Mouse (Mus musculus): Measurements from ENCODE around the gene Iqca. TPM values are rescaled to one million over a fixed set of nuclear protein-coding genes. Genes with fewer than 3 reads are reported as not detected.

Iqca gene
- polyA plus RNA-seq (2014; fragmentation: Nextera tagmentation; extraction: Ambion mirVana), result 1.0 and 1.1 TPM in 2 replicates

DNA sequence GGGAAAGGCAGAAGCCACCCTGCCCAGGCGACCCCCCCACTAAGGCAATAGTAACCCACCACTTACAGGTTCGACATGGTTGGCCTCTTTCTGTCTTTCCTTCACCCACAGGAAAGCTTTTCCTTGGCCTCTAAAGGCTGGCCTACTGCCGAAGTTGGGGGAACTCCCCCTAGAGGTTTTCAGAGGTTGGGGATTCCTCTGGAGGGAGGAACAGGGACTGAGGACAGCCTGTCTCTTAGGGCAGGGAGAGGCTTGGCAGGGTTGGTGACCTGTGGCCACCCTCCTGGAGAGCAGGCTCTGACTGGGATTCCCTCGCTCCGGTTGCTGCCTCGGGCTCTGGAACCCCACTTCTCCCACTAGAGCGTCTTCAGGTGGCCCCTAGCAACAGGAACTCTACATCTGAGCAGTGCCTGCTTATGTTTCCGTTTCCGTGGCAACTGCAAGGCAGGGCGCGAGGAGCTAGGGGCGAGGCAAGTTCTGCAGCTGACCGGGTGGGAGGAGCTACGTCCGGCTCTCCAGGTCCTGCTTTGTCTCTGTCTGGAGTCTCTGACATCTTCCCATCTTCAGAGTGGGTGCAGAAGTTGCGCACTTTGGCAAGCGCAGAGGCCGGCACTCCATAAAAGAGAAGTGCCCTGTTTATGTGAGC is at the start of gene Iqca:
Gene Iqca (minus strand): TSS at position 303 of the 646 bp plus-strand sequence.
- no peak within 1 kb of the TSS for H3K27ac ChIP-seq (ENCODE audit: low read depth, low read length)
- H3K4me2 ChIP-seq (replicated peaks; ENCODE audit: low read depth, low read length), result peak within 1 kb of the TSS; percentile 28
- ATAC-seq (ENCODE audit: low FRiP score) (peak; percentile 94), DNase-seq (ENCODE audit: low spot score) (peak; percentile 88)
- peaks cover 8% of the 10 kb centered on the region for H3K4me1 ChIP-seq (replicated peaks; ENCODE audit: control insufficient read depth, insufficient read depth, low read length)
- no peaks in the 10 kb centered on the region for H3K27me3 ChIP-seq (ENCODE audit: control insufficient read depth, insufficient read depth, low read length)
- no peak within 1 kb of the TSS for H3K4me3 ChIP-seq (ENCODE audit: low read depth, low read length)
- H3K9me3 ChIP-seq (ENCODE audit: control insufficient read depth, low read length), result no peaks in the 10 kb centered on the region
- H3K9ac ChIP-seq (ENCODE audit: low read depth, low read length), result no peak within 1 kb of the TSS; the same call in 1 of the 2 replicates
- H3K36me3 ChIP-seq (ENCODE audit: control insufficient read depth, insufficient read depth, low read length), result no peaks in the 10 kb centered on the region
- WGBS, result 2% methylated on average over 18 of the region's 18 CpGs

DNA sequence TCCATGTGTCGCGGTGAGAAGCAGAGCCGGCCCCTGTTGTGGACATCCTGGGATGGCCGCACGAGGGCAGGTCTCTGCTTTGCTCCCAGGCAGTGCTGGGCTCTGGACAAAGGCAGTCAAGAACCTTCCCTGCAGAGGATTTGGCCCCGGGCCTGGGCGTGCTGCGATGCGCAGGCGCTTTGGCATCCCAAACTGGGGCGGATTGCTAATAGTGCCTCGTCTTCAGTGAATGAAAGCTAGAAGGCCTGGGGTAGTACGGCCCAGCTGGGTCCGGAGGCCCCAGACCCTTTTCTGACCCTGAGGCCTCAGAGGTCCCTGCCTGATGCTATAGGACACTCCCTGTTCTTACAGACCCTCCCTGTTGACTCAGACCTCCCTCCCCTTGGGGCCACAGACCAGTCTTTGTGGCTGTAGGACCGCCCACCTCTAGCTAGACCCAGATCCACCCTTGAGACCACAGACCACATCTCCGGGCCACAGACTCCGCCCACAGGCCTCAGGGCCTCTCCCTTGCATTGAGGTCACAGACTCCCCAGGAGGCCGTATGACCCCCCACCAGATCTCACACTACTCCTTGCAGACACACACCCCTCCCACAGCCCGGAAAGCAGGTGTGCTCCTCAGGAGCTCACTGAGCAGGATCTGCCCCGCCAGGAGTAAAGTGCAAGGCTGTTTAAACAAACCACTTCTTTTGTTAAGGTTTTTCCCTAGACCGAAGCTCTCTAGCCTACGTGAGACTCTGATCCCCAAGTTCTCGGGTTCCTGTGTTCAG is 49.2 kb upstream of the Iqca start:
- Histone ChIP-seq H3K27ac (ENCODE audit: low read depth, low read length) (no peak overlapping the region), H3K9ac (ENCODE audit: low read depth, low read length) (peak overlapping the region; percentile 13; the same call in 1 of the 2 replicates), H3K36me3 (ENCODE audit: control insufficient read depth, insufficient read depth, low read length) (no peaks in the 10 kb centered on the region), H3K4me3 (ENCODE audit: low read depth, low read length) (no peak overlapping the region), H3K9me3 (ENCODE audit: control insufficient read depth, low read length) (no peaks in the 10 kb centered on the region), H3K4me1 (replicated peaks; ENCODE audit: control insufficient read depth, insufficient read depth, low read length) (peaks cover 18% of the 10 kb centered on the region), H3K4me2 (replicated peaks; ENCODE audit: low read depth, low read length) (peak overlapping the region; percentile 28), H3K27me3 (ENCODE audit: control insufficient read depth, insufficient read depth, low read length) (peaks cover 2% of the 10 kb centered on the region; the same call in 1 of the 2 replicates)
- DNase-seq (ENCODE audit: low spot score) (peak; percentile 72), ATAC-seq (ENCODE audit: low FRiP score) (peak; percentile 55)
- WGBS, result 4% methylated on average over 23 of the region's 23 CpGs

DNA sequence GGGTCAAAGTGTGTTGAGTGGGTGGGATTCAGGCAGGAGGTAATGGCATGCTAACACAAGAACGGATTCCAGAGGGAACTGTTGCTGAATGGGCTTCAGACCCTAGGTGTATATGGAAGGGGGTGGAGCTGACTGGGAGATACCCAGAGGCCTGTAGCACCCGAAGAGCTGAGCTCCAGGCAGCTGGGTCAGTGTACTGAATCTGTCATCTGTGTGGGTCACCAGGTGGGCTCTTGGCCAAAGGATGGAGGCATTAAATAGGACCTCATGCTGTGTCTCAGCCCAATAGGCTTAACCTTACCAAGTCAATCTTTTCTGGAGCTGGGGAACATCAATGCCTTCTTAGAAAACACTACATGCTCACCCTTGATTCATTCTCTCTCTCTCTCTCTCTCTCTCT is 48.5 kb upstream of the Iqca start:
- H3K4me1 ChIP-seq (replicated peaks; ENCODE audit: control insufficient read depth, insufficient read depth, low read length), result peaks cover 14% of the 10 kb centered on the region

DNA sequence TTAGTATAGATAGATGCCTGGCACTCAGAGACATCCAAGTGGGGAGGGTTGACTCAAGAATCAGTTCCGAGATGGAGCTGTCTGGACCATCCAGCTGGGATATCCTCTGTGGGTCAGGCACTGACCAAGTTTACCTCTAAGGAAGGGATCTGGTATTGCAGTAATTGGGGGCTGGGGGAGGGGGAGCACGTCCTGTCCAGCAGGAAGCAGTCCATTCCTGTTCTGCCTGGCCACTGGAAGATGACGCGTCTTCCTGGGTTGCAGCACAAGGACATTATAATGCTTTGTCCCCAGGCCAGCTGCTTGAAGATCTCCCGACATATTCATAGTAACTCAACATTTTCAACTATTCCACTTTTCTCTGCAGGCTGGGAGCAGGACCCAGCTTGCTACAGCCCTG is 48.0 kb upstream of the Iqca start:
- H3K4me3 ChIP-seq (ENCODE audit: low read depth, low read length), result no peak overlapping the region
- 77% methylated on average over 5 of the region's 5 CpGs for WGBS
- H3K36me3 ChIP-seq (ENCODE audit: control insufficient read depth, insufficient read depth, low read length), result no peaks in the 10 kb centered on the region
- H3K27me3 ChIP-seq (ENCODE audit: control insufficient read depth, insufficient read depth, low read length), result peaks cover 2% of the 10 kb centered on the region; the same call in 1 of the 2 replicates
- ATAC-seq (ENCODE audit: low FRiP score), result no peak
- H3K4me1 ChIP-seq (replicated peaks; ENCODE audit: control insufficient read depth, insufficient read depth, low read length), result peaks cover 12% of the 10 kb centered on the region
- no peak for DNase-seq (ENCODE audit: low spot score)
- no peak overlapping the region for H3K4me2 ChIP-seq (replicated peaks; ENCODE audit: low read depth, low read length)
- H3K27ac ChIP-seq (ENCODE audit: low read depth, low read length), result no peak overlapping the region
- no peaks in the 10 kb centered on the region for H3K9me3 ChIP-seq (ENCODE audit: control insufficient read depth, low read length)
- no peak overlapping the region for H3K9ac ChIP-seq (ENCODE audit: low read depth, low read length)

More for the DNA sequence above, 48.5 kb upstream of the Iqca start:
- H3K27ac ChIP-seq (ENCODE audit: low read depth, low read length), result no peak overlapping the region
- no peak overlapping the region for H3K4me3 ChIP-seq (ENCODE audit: low read depth, low read length)
- H3K9ac ChIP-seq (ENCODE audit: low read depth, low read length), result no peak overlapping the region
- H3K36me3 ChIP-seq (ENCODE audit: control insufficient read depth, insufficient read depth, low read length), result no peaks in the 10 kb centered on the region
- ATAC-seq (ENCODE audit: low FRiP score), result no peak
- H3K4me2 ChIP-seq (replicated peaks; ENCODE audit: low read depth, low read length), result peak overlapping the region; percentile 6; the same call in 1 of the 2 replicates
- H3K27me3 ChIP-seq (ENCODE audit: control insufficient read depth, insufficient read depth, low read length), result peaks cover 2% of the 10 kb centered on the region; the same call in 1 of the 2 replicates
- no peaks in the 10 kb centered on the region for H3K9me3 ChIP-seq (ENCODE audit: control insufficient read depth, low read length)
- WGBS, result 55% methylated on average over 2 of the region's 2 CpGs
- DNase-seq (ENCODE audit: low spot score), result no peak

DNA sequence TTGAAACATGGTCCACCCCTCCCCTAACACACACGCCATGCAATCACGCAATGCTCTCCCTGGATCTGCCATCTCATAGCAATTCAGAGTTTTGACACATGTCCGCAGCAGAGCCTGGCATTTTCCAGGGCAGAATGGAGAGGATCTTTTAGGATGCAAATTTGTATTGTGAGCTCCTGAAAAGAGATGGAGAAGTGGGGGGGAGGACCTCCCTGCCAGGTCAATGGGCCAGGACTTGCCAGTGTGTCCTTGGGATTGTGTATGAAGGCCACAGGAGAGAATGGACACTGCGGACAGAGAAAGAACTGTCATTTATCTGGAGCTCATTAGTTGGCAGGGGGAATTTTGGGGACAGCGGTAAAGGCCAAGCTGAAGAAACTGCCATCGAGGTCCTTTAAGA is 35.8 kb upstream of the Iqca start:
- Histone ChIP-seq H3K4me3 (ENCODE audit: low read depth, low read length) (no peak overlapping the region), H3K27ac (ENCODE audit: low read depth, low read length) (no peak overlapping the region), H3K9ac (ENCODE audit: low read depth, low read length) (no peak overlapping the region), H3K36me3 (ENCODE audit: control insufficient read depth, insufficient read depth, low read length) (no peaks in the 10 kb centered on the region), H3K9me3 (ENCODE audit: control insufficient read depth, low read length) (no peaks in the 10 kb centered on the region; the same call in 1 of the 2 replicates), H3K4me2 (replicated peaks; ENCODE audit: low read depth, low read length) (no peak overlapping the region), H3K27me3 (ENCODE audit: control insufficient read depth, insufficient read depth, low read length) (no peaks in the 10 kb centered on the region), H3K4me1 (replicated peaks; ENCODE audit: control insufficient read depth, insufficient read depth, low read length) (0 out of 2 replicates have a peak, but pooled peaks cover 2% of the 10 kb centered on the region)
- ATAC-seq (ENCODE audit: low FRiP score) (no peak), DNase-seq (ENCODE audit: low spot score) (no peak)
- 34% methylated on average over 6 of the region's 6 CpGs for WGBS

DNA sequence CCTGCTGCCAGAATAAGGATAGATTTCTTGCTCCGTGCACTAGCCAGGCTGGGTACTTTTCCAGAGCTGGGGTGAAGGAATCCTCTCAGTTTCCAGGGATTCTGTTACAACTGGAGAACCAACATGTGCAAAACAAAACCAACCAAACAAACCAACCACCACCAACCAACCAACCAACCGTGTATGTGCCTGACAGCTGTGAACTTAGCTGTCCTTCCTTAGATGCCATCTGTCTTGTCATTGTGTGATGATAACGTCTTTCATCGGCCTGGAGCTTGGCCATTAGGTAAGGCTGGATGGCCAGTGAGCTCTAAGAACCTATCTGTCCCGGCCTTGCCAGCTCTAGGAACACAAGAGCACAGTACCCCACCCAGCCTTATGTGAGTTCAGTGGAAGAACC is 33.7 kb upstream of the Iqca start:
- Histone ChIP-seq H3K9ac (ENCODE audit: low read depth, low read length) (no peak overlapping the region), H3K9me3 (ENCODE audit: control insufficient read depth, low read length) (no peaks in the 10 kb centered on the region; the same call in 1 of the 2 replicates), H3K27ac (ENCODE audit: low read depth, low read length) (no peak overlapping the region), H3K4me3 (ENCODE audit: low read depth, low read length) (no peak overlapping the region), H3K4me1 (replicated peaks; ENCODE audit: control insufficient read depth, insufficient read depth, low read length) (0 out of 2 replicates have a peak, but pooled peaks cover 2% of the 10 kb centered on the region), H3K4me2 (replicated peaks; ENCODE audit: low read depth, low read length) (no peak overlapping the region), H3K27me3 (ENCODE audit: control insufficient read depth, insufficient read depth, low read length) (no peaks in the 10 kb centered on the region), H3K36me3 (ENCODE audit: control insufficient read depth, insufficient read depth, low read length) (no peaks in the 10 kb centered on the region)
- ATAC-seq (ENCODE audit: low FRiP score) (no peak), DNase-seq (ENCODE audit: low spot score) (no peak)
- WGBS, result 88% methylated on average over 5 of the region's 5 CpGs

DNA sequence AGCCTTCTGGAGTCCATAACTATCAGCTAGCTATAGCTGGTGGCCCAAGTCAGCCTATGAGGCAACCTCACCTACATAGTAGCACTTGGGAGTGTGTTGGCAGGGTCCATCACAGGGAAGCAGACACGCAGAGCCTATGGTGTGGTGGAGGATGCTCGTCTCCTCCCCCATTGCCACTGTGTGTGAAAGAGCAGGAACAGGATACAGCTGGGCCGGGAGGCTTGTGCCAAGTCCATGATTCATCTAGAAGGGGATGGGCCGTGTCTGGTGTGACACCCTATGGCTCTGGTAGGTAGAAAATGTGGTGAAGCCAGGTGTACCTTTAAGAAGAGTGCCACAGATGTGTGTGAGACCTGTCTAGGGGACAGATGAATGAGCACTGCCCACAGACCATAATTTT is 33.0 kb upstream of the Iqca start:
- Histone ChIP-seq H3K27me3 (ENCODE audit: control insufficient read depth, insufficient read depth, low read length) (no peaks in the 10 kb centered on the region), H3K4me2 (replicated peaks; ENCODE audit: low read depth, low read length) (no peak overlapping the region), H3K27ac (ENCODE audit: low read depth, low read length) (no peak overlapping the region), H3K9ac (ENCODE audit: low read depth, low read length) (no peak overlapping the region), H3K36me3 (ENCODE audit: control insufficient read depth, insufficient read depth, low read length) (no peaks in the 10 kb centered on the region), H3K9me3 (ENCODE audit: control insufficient read depth, low read length) (no peaks in the 10 kb centered on the region; the same call in 1 of the 2 replicates), H3K4me3 (ENCODE audit: low read depth, low read length) (no peak overlapping the region), H3K4me1 (replicated peaks; ENCODE audit: control insufficient read depth, insufficient read depth, low read length) (0 out of 2 replicates have a peak, but pooled peaks cover 2% of the 10 kb centered on the region)
- no peak for DNase-seq (ENCODE audit: low spot score)
- no peak for ATAC-seq (ENCODE audit: low FRiP score)
- 87% methylated on average over 4 of the region's 4 CpGs for WGBS

DNA sequence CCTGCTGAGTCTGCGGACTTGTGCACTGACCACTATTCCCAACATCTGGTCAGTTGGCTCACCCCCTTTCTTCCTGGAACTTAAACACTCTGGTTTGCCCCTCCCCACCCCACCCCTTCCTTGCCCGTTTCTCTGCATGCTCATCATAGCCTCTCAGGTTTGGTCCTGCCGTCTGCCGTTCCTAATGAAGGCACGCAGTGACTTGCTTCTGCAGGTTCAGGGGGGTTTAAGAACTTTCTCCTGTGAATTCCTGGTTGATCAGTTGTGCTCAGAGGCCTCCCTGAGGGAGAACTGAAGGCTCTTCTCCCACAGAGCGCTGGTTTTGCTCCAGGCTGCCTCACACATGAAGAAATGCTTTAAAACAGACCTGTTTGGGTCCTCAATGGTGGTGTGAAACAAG is 30.4 kb upstream of the Iqca start:
- no peaks in the 10 kb centered on the region for H3K36me3 ChIP-seq (ENCODE audit: control insufficient read depth, insufficient read depth, low read length)
- no peaks in the 10 kb centered on the region; the same call in 1 of the 2 replicates for H3K9me3 ChIP-seq (ENCODE audit: control insufficient read depth, low read length)
- no peak for ATAC-seq (ENCODE audit: low FRiP score)
- no peak for DNase-seq (ENCODE audit: low spot score)
- H3K9ac ChIP-seq (ENCODE audit: low read depth, low read length), result no peak overlapping the region
- no peaks in the 10 kb centered on the region for H3K27me3 ChIP-seq (ENCODE audit: control insufficient read depth, insufficient read depth, low read length)
- no peak overlapping the region for H3K4me2 ChIP-seq (replicated peaks; ENCODE audit: low read depth, low read length)
- H3K4me3 ChIP-seq (ENCODE audit: low read depth, low read length), result no peak overlapping the region
- H3K4me1 ChIP-seq (replicated peaks; ENCODE audit: control insufficient read depth, insufficient read depth, low read length), result no peaks in the 10 kb centered on the region
- WGBS, result 57% methylated on average over 6 of the region's 6 CpGs
- no peak overlapping the region for H3K27ac ChIP-seq (ENCODE audit: low read depth, low read length)
